Mouse (Mus musculus) kidney, adult 2 months (tissue): ENCODE measurements around the gene Pax6. TPM values are rescaled to one million over a fixed set of nuclear protein-coding genes. Genes with fewer than 3 reads are reported as not detected.

Experiments
- DNase-seq: peaks from one replicate; pipeline ENCODE4 v3.0.0; 2021
- H3K27ac ChIP-seq: fragments of 200-500 bp; 2 replicates; pipeline ENCODE4 v1.5.1; 2012; ENCODE audit warnings: low read depth, low read length, control low read depth, inconsistent platforms; ENCODE audit not compliant: insufficient read depth
- H3K27me3 ChIP-seq: fragments of 200-500 bp; replicated peaks from 2 replicates; pipeline ENCODE4 v1.6.1; 2012; ENCODE audit warnings: mild to moderate bottlenecking, moderate library complexity, low read length, inconsistent platforms; ENCODE audit not compliant: control insufficient read depth, insufficient read depth
- H3K36me3 ChIP-seq: fragments of 200-500 bp; 2 replicates; pipeline ENCODE4 v1.6.1; 2012; ENCODE audit warnings: mild to moderate bottlenecking, moderate library complexity, low read length, inconsistent platforms; ENCODE audit not compliant: control insufficient read depth, insufficient read depth
- H3K4me1 ChIP-seq: fragments of 200-500 bp; 2 replicates; pipeline ENCODE4 v1.6.1; 2011; ENCODE audit warnings: low read length; ENCODE audit not compliant: control insufficient read depth, insufficient read depth
- H3K4me3 ChIP-seq: fragments of 200-500 bp; 2 replicates; pipeline ENCODE4 v1.5.1; 2011; ENCODE audit warnings: mild to moderate bottlenecking, low read depth, low read length, control low read depth; ENCODE audit not compliant: insufficient read depth
- CTCF ChIP-seq: fragments of 200-500 bp; conservative IDR thresholded peaks from 2 replicates; pipeline ENCODE4 v1.5.1; 2011; ENCODE audit warnings: low read depth, mild to moderate bottlenecking, control low read depth, low read length, moderate library complexity, mixed read lengths; ENCODE audit not compliant: insufficient read depth, insufficient read length
- POLR2A ChIP-seq: fragments of 200-500 bp; IDR thresholded peaks from one replicate; pipeline ENCODE4 v1.6.1; 2011; ENCODE audit warnings: low read depth, low read length, control low read depth
- WGBS: fragments of 180-500 bp; shearing (Covaris S2); methylation state at CpG from one replicate; pipeline ENCODE4 v1.1.7; 2018; 5-methylcytosine and 5-hydroxymethylcytosine counted together
- polyA plus RNA-seq: library from polyadenylated mRNA; depleted of rRNA; stranded (reverse); fragments of >200 nt; gene quantifications from 2 replicates; pipeline ENCODE4 v1.2.3, GENCODE M21; 2012; rRNA removed

The Pax6 gene
- polyA plus RNA-seq, 1 experiment, result not detected

DNA sequence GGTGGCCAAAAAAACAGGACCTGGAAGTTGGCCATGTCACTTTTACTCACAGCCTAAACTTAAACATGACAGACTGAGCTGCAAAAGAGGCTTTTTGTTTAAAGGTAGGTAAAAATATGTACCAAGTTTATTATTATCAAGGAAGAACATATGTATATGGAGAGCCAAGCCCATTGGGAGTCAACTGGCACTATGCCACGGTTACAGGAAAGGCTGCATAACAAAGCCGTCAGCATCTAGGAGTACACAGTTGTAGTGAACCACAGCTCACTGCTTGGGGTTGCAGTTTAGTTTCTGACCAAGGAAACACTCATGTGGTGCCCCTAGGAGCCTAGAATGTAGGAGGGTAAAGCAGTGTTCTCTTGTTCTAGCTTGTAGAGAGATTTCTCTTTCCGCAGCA lies 40.4 kb downstream of the Pax6 start:
- no peaks in the 10 kb centered on the region for H3K4me1 ChIP-seq
- 89% methylated on average over 3 of the region's 3 CpGs for WGBS
- H3K27ac ChIP-seq, result no peak overlapping the region
- H3K4me3 ChIP-seq, result no peak overlapping the region
- no peaks in the 10 kb centered on the region for H3K27me3 ChIP-seq
- TF ChIP-seq CTCF (no peak), POLR2A (no peak)
- no peak for DNase-seq
- H3K36me3 ChIP-seq, result no peaks in the 10 kb centered on the region

DNA sequence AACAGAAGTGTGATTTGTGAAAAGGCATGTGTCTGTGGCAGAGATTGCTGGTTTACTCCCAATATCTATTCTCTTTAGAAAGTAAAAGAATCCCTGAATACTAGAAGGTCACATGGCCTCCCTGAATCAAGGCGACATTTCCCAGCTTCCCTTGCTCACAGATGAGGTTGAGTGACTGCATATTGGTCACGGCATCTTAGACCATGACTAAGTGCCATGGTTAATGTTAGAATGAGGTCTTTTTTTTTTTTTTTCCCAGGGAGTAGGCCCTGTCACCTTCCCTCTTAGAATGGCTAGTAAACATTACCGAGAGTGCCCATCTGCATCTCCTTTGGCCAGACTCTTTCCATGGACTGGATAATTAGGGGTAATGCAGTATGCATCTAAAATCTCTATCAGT lies 41.8 kb downstream of the Pax6 start:
- DNase-seq, result no peak
- H3K36me3 ChIP-seq, result no peaks in the 10 kb centered on the region
- no peak overlapping the region for H3K27ac ChIP-seq
- WGBS, result 59% methylated on average over 3 of the region's 3 CpGs
- no peak overlapping the region for H3K4me3 ChIP-seq
- TF ChIP-seq CTCF, result no peak
- TF ChIP-seq POLR2A, result no peak
- no peaks in the 10 kb centered on the region for H3K4me1 ChIP-seq
- H3K27me3 ChIP-seq, result no peaks in the 10 kb centered on the region

DNA sequence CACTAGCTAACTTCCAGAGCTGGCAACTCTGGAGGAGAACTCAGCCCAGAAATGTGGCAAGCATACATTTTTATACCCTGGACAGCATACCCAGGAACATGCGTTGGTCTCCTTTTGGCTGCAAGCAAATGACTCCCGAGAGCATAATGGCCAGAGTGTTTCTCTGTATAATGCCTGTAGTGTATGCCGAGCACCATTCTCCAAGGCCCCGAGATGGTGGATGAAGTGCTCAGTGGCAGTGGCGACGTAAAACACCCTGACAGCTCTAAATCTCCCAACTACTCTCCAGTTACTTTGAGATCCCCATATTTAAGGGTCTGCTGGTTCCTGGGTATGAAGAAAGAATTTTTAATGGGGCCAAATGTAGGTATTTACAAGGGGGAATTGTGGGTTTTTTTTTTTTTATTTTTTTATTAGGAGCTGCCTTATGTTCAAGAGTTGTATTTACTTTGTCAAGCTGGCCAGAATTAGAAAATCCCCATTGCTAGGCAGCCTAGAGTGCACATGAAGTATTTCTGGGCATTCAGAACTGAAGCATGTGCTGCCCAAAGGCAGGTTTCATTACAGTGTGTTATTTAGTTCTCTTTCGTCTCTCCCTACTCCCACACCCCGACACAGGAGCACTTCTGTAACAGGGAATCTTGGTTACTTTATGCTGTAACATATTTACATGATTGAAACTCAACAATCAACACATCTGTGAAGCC lies 46.9 kb downstream of the Pax6 start:
- H3K4me3 ChIP-seq, result no peak overlapping the region
- no peaks in the 10 kb centered on the region for H3K27me3 ChIP-seq
- no peaks in the 10 kb centered on the region for H3K36me3 ChIP-seq
- no peak overlapping the region for H3K27ac ChIP-seq
- WGBS, result 72% methylated on average over 8 of the region's 8 CpGs
- no peaks in the 10 kb centered on the region for H3K4me1 ChIP-seq
- DNase-seq, result no peak
- no peak for TF ChIP-seq CTCF
- no peak for TF ChIP-seq POLR2A

DNA sequence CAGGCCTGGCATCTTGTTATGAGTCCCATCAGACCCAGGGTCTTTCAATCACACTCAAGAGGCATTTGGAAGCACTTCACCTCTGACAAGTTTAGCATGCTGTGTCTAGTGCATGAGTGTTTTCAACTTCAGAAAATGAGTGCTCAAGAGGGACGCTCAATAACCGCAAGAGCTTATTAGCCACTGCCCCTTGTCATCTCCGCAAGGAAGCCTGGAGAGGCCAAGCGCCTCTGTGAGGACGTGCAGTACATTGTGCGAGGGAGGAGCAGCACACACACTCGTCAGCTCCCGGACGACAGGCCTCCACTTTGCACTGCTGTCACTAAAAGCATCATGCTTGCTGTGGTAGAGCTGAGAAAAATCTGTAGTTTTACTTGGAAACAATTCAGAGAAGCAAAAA lies 58.0 kb downstream of the Pax6 start:
- Histone ChIP-seq H3K27ac (no peak overlapping the region), H3K4me3 (no peak overlapping the region), H3K36me3 (no peaks in the 10 kb centered on the region), H3K4me1 (no peaks in the 10 kb centered on the region), H3K27me3 (no peaks in the 10 kb centered on the region)
- WGBS, result 80% methylated on average over 9 of the region's 9 CpGs
- TF ChIP-seq POLR2A, result no peak
- no peak for DNase-seq

DNA sequence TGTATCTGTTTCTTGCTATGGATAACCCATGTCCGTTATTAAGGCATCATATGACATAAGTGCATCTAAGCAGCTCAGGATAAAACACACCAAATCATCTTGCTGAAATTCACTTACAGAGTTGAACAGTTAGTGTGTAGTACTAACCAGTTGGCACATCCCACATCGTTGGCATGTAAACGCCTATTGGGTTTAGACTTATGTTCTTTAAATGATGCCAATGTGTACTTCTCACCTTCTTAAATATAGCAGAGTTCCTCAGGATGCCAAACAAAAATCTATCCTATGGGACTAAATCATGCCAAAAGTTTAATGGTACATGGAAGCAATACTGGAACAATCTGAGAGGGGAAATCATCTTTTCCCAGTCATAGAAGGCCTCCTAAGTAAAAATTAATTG lies 62.0 kb downstream of the Pax6 start:
- no peak for DNase-seq
- H3K27ac ChIP-seq, result no peak overlapping the region
- no peaks in the 10 kb centered on the region for H3K4me1 ChIP-seq
- no peaks in the 10 kb centered on the region for H3K36me3 ChIP-seq
- H3K27me3 ChIP-seq, result no peaks in the 10 kb centered on the region
- H3K4me3 ChIP-seq, result no peak overlapping the region
- TF ChIP-seq CTCF (no peak), POLR2A (no peak)
- 97% methylated on average over 3 of the region's 3 CpGs for WGBS

DNA sequence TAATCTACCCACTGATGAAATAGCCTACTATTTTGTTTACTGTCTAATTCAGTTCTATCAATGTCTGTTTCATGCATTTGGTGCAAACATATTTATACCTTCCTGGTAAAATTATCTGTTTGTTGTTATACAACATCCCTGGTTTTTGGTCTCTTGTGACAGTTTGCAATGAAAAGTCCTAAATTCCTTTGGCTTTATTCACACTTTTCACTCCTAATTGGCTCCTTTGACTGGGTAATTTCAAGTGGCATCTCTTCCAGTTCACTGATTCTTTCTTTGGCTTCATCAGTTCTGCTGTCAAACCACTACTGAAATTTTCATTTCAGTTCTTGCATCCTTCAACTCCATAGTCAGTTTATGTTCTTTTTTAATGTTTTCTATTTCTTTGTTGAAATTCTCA lies 67.5 kb downstream of the Pax6 start:
- H3K4me3 ChIP-seq, result no peak overlapping the region
- no peaks in the 10 kb centered on the region for H3K4me1 ChIP-seq
- no peaks in the 10 kb centered on the region for H3K36me3 ChIP-seq
- TF ChIP-seq CTCF, result no peak
- TF ChIP-seq POLR2A, result no peak
- H3K27me3 ChIP-seq, result no peaks in the 10 kb centered on the region
- H3K27ac ChIP-seq, result no peak overlapping the region
- no peak for DNase-seq

DNA sequence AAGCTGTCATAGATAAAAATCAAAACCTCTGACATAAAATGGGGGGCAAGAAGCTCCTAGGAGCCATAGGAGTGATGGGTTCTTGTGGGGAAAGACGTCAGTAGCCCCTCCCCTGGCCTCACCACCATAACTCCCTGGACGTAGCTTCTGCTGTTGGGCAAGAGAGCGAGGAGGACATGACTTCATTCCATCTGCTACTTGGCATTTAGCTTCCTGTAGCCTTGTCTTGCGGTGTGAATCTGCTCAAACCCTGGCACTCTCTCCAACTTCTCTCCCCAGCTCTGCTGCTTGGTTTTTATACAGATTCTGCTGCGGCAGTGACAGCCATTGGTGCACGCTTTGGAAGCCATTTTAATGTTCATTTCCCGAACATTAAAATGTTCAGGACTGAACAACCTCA lies 78.2 kb downstream of the Pax6 start:
- H3K4me3 ChIP-seq, result no peak overlapping the region
- H3K27me3 ChIP-seq, result no peaks in the 10 kb centered on the region
- TF ChIP-seq POLR2A (no peak), CTCF (no peak)
- DNase-seq, result no peak
- WGBS, result 82% methylated on average over 7 of the region's 7 CpGs
- peaks cover 4% of the 10 kb centered on the region; the same call in 1 of the 2 replicates for H3K4me1 ChIP-seq
- H3K36me3 ChIP-seq, result no peaks in the 10 kb centered on the region
- no peak overlapping the region for H3K27ac ChIP-seq

Other genes with a start within 250 kb of the Pax6 start
- 2.4 and 3.3 TPM in 2 replicates for gene Elp4, start 235.7 kb downstream of the Pax6 start, polyA plus RNA-seq
- 14.0 and 25.6 TPM in 2 replicates for gene Immp1l, start 235.7 kb downstream of the Pax6 start, polyA plus RNA-seq